ENCODE assay signal across 11 mouse cellular contexts in genomic region chr14:45477651-45478050, GRCm38 (mm10). TPM values are rescaled to one million over a fixed set of nuclear protein-coding genes. Genes with fewer than 3 reads are reported as not detected.
A peak's percentile ranks its signal among the peaks of the same experiment; 100 is the strongest.
DNase-seq lines count a peak whose midpoint lies in the region; ATAC-seq and TF ChIP-seq lines count a peak whose summit lies in the region.
"Had no signal": no experiment of that assay in that cellular context is flagged by ENCODE, and none has a peak within 500 bp of the region (broad histone marks: within the 10 kb centered on the region; RNA-seq: fewer than 3 reads in every experiment).

No protein-coding gene starts in this region.

- peaks cover 19% of the 10 kb centered on the region for H3K4me1 ChIP-seq in liver, embryonic 13.5 days (replicated peaks)
- H3K4me1 ChIP-seq in midbrain, embryonic 10.5 days = 0 out of 2 replicates have a peak, but pooled peaks cover 3% of the 10 kb centered on the region
- peaks cover 18% of the 10 kb centered on the region for H3K4me1 ChIP-seq in embryonic facial prominence, embryonic 10.5 days
- H3K4me1 ChIP-seq in thymus, adult 2 months (replicated peaks; ENCODE audit: control insufficient read depth, insufficient read depth, low read length) = no peaks in the 10 kb centered on the region

- no peaks in the 10 kb centered on the region for H3K27me3 ChIP-seq in liver, embryonic 13.5 days
- H3K27me3 ChIP-seq in midbrain, embryonic 10.5 days (ENCODE audit: low read depth, poor library complexity, severe bottlenecking) = no peaks in the 10 kb centered on the region
- no peaks in the 10 kb centered on the region for H3K27me3 ChIP-seq in embryonic facial prominence, embryonic 10.5 days (replicated peaks; ENCODE audit: low read depth, poor library complexity, severe bottlenecking)
- no peaks in the 10 kb centered on the region for H3K27me3 ChIP-seq in thymus, adult 2 months (ENCODE audit: control insufficient read depth, insufficient read depth, low read length)
- H3K27me3 ChIP-seq: hindbrain, embryonic 12.5 days; neural tube, embryonic 13.5 days had no signal

- 52% methylated on average over 8 of the region's 8 CpGs for WGBS in liver, embryonic 13.5 days (ENCODE audit: insufficient replicate concordance)
- WGBS in midbrain, embryonic 10.5 days = 63% methylated on average over 8 of the region's 8 CpGs
- 35% methylated on average over 8 of the region's 8 CpGs for WGBS in embryonic facial prominence, embryonic 10.5 days
- 81% methylated on average over 8 of the region's 8 CpGs for WGBS in thymus, adult 2 months

- peaks cover 11% of the 10 kb centered on the region; the same call in 1 of the 2 replicates for H3K36me3 ChIP-seq in liver, embryonic 13.5 days
- H3K36me3 ChIP-seq in midbrain, embryonic 10.5 days = peaks cover 69% of the 10 kb centered on the region
- H3K36me3 ChIP-seq in embryonic facial prominence, embryonic 10.5 days (replicated peaks) = peaks cover 77% of the 10 kb centered on the region
- H3K36me3 ChIP-seq in thymus, adult 2 months (ENCODE audit: control insufficient read depth, insufficient read depth, low read length) = no peaks in the 10 kb centered on the region

- H3K9ac ChIP-seq in liver, embryonic 13.5 days = no peak overlapping the region
- H3K9ac ChIP-seq: hindbrain, embryonic 12.5 days; neural tube, embryonic 13.5 days had no signal

- H3K4me2 ChIP-seq in liver, embryonic 13.5 days = no peak overlapping the region
- H3K4me2 ChIP-seq: hindbrain, embryonic 12.5 days; neural tube, embryonic 13.5 days had no signal

- no peak for TF ChIP-seq CTCF in thymus, adult 2 months (IDR thresholded peaks at IDR 0.05; ENCODE audit: borderline replicate concordance, control insufficient read depth, extremely low read depth, insufficient read depth, low read length, poor library complexity)

- TF ChIP-seq POLR2A in thymus, adult 2 months (IDR thresholded peaks at IDR 0.05; ENCODE audit: control insufficient read depth, extremely low read depth, insufficient read depth, low read length, poor library complexity) = no peak

- no peak overlapping the region for H3K4me3 ChIP-seq in liver, embryonic 13.5 days (replicated peaks)
- no peak overlapping the region for H3K4me3 ChIP-seq in midbrain, embryonic 10.5 days
- no peak overlapping the region for H3K4me3 ChIP-seq in embryonic facial prominence, embryonic 10.5 days
- no peak overlapping the region for H3K4me3 ChIP-seq in thymus, adult 2 months (ENCODE audit: control insufficient read depth, insufficient read depth, low read length)
- H3K4me3 ChIP-seq: erythroblast, embryonic 14.5 days; hindbrain, embryonic 12.5 days; neural tube, embryonic 13.5 days had no signal

- intact Hi-C loops in heart, postnatal 36 days (cut with DNase I) = loop anchor here (2.0 to 5.0 kb wide), 2 partner anchors 15 to 50 kb away; no protein-coding TSS in a partner anchor
- intact Hi-C loops in left cerebral cortex, postnatal 25 days (cut with DNase I) = no loop called here

- H3K27ac ChIP-seq in liver, embryonic 13.5 days = peak overlapping the region; percentile 55
- H3K27ac ChIP-seq in midbrain, embryonic 10.5 days (replicated peaks) = no peak overlapping the region
- no peak overlapping the region for H3K27ac ChIP-seq in embryonic facial prominence, embryonic 10.5 days (replicated peaks)
- H3K27ac ChIP-seq in thymus, adult 2 months (ENCODE audit: control insufficient read depth, insufficient read depth, low read length) = no peak overlapping the region
- H3K27ac ChIP-seq: hindbrain, embryonic 12.5 days; neural tube, embryonic 13.5 days had no signal

- DNase-seq in 3134 (ENCODE audit: extremely low read depth, insufficient read length, low spot score) = peak; percentile 64
- DNase-seq in adrenal gland, adult 2 months = peak; percentile 83
- peak; percentile 34 to 41 for DNase-seq in heart, postnatal 36 days
- no peak for DNase-seq in liver, embryonic 13.5 days
- DNase-seq in midbrain, embryonic 10.5 days (ENCODE audit: low spot score) = no peak
- DNase-seq in left cerebral cortex, postnatal 25 days (ENCODE audit: low spot score in 2 of 2) = no peak
- no peak for DNase-seq in embryonic facial prominence, embryonic 10.5 days (ENCODE audit: low spot score)
- no peak for DNase-seq in thymus, adult 2 months

- 0 out of 2 replicates have a peak, but pooled peaks have one; percentile 34 for ATAC-seq in liver, embryonic 13.5 days (ENCODE audit: low read depth)

- H3K9me3 ChIP-seq in liver, embryonic 13.5 days (replicated peaks) = no peaks in the 10 kb centered on the region
- no peaks in the 10 kb centered on the region for H3K9me3 ChIP-seq in midbrain, embryonic 10.5 days (replicated peaks)
- no peaks in the 10 kb centered on the region for H3K9me3 ChIP-seq in embryonic facial prominence, embryonic 10.5 days
- H3K9me3 ChIP-seq: hindbrain, embryonic 12.5 days; neural tube, embryonic 13.5 days had no signal

RNA-seq across cellular contexts. Expression of gene Fermt2, which starts 52.3 kb away (rescaled TPM):
- 100 to 1,000 TPM in 1 of 2 experiments, 10 to 100 TPM in 1; 77.1 to 114 TPM for total RNA-seq in adrenal gland, adult 2 months (2021)
- 11.5 and 12.5 TPM in 2 replicates for polyA plus RNA-seq in adrenal gland, adult 2 months (2012; rRNA removed)
- 100 to 1,000 TPM; 272 to 292 TPM for total RNA-seq in heart, postnatal 36 days (2021)
- polyA plus RNA-seq in liver, embryonic 13.5 days (2015; fragmentation: Nextera tagmentation; extraction: Ambion mirVana) = 31.6 and 35.4 TPM in 2 replicates
- polyA plus RNA-seq in midbrain, embryonic 10.5 days (2016; fragmentation: Nextera tagmentation; extraction: Ambion mirVana) = 72.8 and 82.8 TPM in 2 replicates
- 100 to 1,000 TPM in 1 of 2 experiments, 10 to 100 TPM in 1; 92.3 to 105 TPM for total RNA-seq in left cerebral cortex, postnatal 25 days (2021)
- polyA plus RNA-seq in embryonic facial prominence, embryonic 10.5 days (2016; fragmentation: Nextera tagmentation; extraction: Ambion mirVana) = 83.7 and 99.7 TPM in 2 replicates
- 3.9 and 8.2 TPM in 2 replicates for polyA plus RNA-seq in thymus, adult 2 months (2012; rRNA removed)
- polyA plus RNA-seq: erythroblast, embryonic 14.5 days had no signal

Comparison
In these comparisons a context has a peak if more than half of its experiments do, and no peak if none do; other contexts are left out.
1. DNase-seq: peak in 3134 (single experiment), adrenal gland, adult 2 months (single experiment) and heart, postnatal 36 days (2 of 2); none in liver, embryonic 13.5 days (single experiment), midbrain, embryonic 10.5 days (single experiment), left cerebral cortex, postnatal 25 days (0 of 2), embryonic facial prominence, embryonic 10.5 days (single experiment) and thymus, adult 2 months (single experiment).